Mouse (Mus musculus) testis, adult 2 months (tissue): ENCODE measurements around the gene Brwd1.

ENCODE experiments used
- CTCF ChIP-seq: fragments of 200-500 bp; IDR thresholded peaks from 2 replicates; pipeline ENCODE4 v1.5.1; 2012; ENCODE audit warnings: low read depth, mild to moderate bottlenecking, inconsistent platforms, low read length, moderate library complexity; ENCODE audit not compliant: control insufficient read depth, insufficient read depth, insufficient replicate concordance
- POLR2A ChIP-seq: fragments of 200-500 bp; IDR thresholded peaks from 2 replicates; pipeline ENCODE4 v1.6.1; 2012; ENCODE audit warnings: low read depth, mild to moderate bottlenecking, inconsistent platforms, low read length, moderate library complexity; ENCODE audit not compliant: control insufficient read depth

- no peak for TF ChIP-seq POLR2A
- TF ChIP-seq CTCF, result no peak
Observed at GRCm38 (mm10) chr16:95955716-95956346, 126.5 kb downstream of the Brwd1 start.
